Mouse (Mus musculus): ENCODE data around the gene Cubn.

- TF ChIP-seq CTCF (IDR thresholded peaks at IDR 0.05; ENCODE audit: low read depth) (no peak), EP300 (IDR thresholded peaks at IDR 0.05; ENCODE audit: low read depth) (no peak)
Observed at GRCm38 (mm10) chr2:13270736-13271135, 220.9 kb downstream of the Cubn start.
